Mouse (Mus musculus): ENCODE results near the gene Car10.

GRCm38 (mm10) chr11:93447566-93447965, 349.7 kb downstream of the Car10 start:
- no peak for TF ChIP-seq POLR2A (IDR thresholded peaks at IDR 0.05; ENCODE audit: borderline replicate concordance, low read depth, low read length)
- no peak for TF ChIP-seq CTCF (IDR thresholded peaks at IDR 0.05; ENCODE audit: low read depth, low read length)

All from bone marrow macrophage, adult 2 months (primary cell).